Mouse (Mus musculus) intestine, postnatal 0 days (tissue): ENCODE results near the gene Mertk. TPM values are rescaled to one million over a fixed set of nuclear protein-coding genes. Genes with fewer than 3 reads are reported as not detected.
A peak's percentile ranks its signal among the peaks of the same experiment; 100 is the strongest.

ENCODE experiments used
- ATAC-seq: fragments of 200-750 bp; cut with Nextera tagmentation; 2 replicates; pipeline ENCODE4 v1.8.0; 2017; ENCODE audit warnings: mild to moderate bottlenecking, moderate TSS enrichment, moderate library complexity
- H3K27ac ChIP-seq: fragments of 300-500 bp; sonication (generic); 2 replicates; pipeline ENCODE4 v1.5.1; 2014; ENCODE audit warnings: mild to moderate bottlenecking, low read depth, low read length, moderate library complexity
- H3K27me3 ChIP-seq: fragments of 300-500 bp; sonication (generic); replicated peaks from 2 replicates; pipeline ENCODE4 v1.6.1; 2014; ENCODE audit warnings: low read length, mixed read lengths; ENCODE audit not compliant: control insufficient read depth, insufficient read depth
- H3K36me3 ChIP-seq: fragments of 300-500 bp; sonication (generic); 2 replicates; pipeline ENCODE4 v1.6.1; 2014; ENCODE audit warnings: mild to moderate bottlenecking, moderate library complexity; ENCODE audit not compliant: control insufficient read depth, insufficient read depth
- H3K4me1 ChIP-seq: fragments of 300-500 bp; sonication (generic); replicated peaks from 2 replicates; pipeline ENCODE4 v1.6.1; 2014; ENCODE audit warnings: antibody characterized with exemption, low read length, mixed read lengths; ENCODE audit not compliant: control insufficient read depth, insufficient read depth
- H3K4me2 ChIP-seq: fragments of 300-500 bp; sonication (generic); replicated peaks from 2 replicates; pipeline ENCODE4 v1.6.1; 2014; ENCODE audit warnings: low read depth, mild to moderate bottlenecking, moderate library complexity
- H3K4me3 ChIP-seq: fragments of 300-500 bp; sonication (generic); 2 replicates; pipeline ENCODE4 v1.5.1; 2014; ENCODE audit warnings: low read depth, low read length
- H3K9ac ChIP-seq: fragments of 300-500 bp; sonication (generic); 2 replicates; pipeline ENCODE4 v1.6.1; 2014; ENCODE audit warnings: mild to moderate bottlenecking, low read depth, low read length
- H3K9me3 ChIP-seq: fragments of 300-500 bp; sonication (generic); 2 replicates; pipeline ENCODE4 v1.6.1; 2016; ENCODE audit warnings: mixed run types; ENCODE audit not compliant: control insufficient read depth
- CTCF ChIP-seq: sonication (generic); IDR thresholded peaks from 2 replicates; pipeline ENCODE4 v1.5.1; 2016; ENCODE audit warnings: low read depth, mild to moderate bottlenecking, control low read depth, antibody characterized with exemption, moderate library complexity
- WGBS: fragments of 180-500 bp; shearing (Covaris S2); extraction: QIAGEN DNeasy Blood & Tissue Kit; methylation state at CpG from one replicate; pipeline ENCODE4 v1.1.7; 2014; 5-methylcytosine and 5-hydroxymethylcytosine counted together
- polyA plus RNA-seq: library from polyadenylated mRNA; unstranded; fragments of >200 nt; fragmentation: Nextera tagmentation; extraction: Ambion mirVana; gene quantifications from 2 replicates; pipeline ENCODE4 v1.2.1, GENCODE M21; 2015

The Mertk gene
- polyA plus RNA-seq, 1 experiment from 2014 or later, result 16.2 TPM

- no peak overlapping the region for H3K9ac ChIP-seq
- no peak for TF ChIP-seq CTCF
- no peak overlapping the region for H3K4me2 ChIP-seq
- H3K27ac ChIP-seq, result no peak overlapping the region
- no peaks in the 10 kb centered on the region for H3K27me3 ChIP-seq
- H3K36me3 ChIP-seq, result peaks cover 40% of the 10 kb centered on the region
- no peaks in the 10 kb centered on the region for H3K9me3 ChIP-seq
- WGBS, result 95% methylated on average over 4 of the region's 4 CpGs
- no peak for ATAC-seq
- 0 out of 2 replicates have a peak, but pooled peaks cover 2% of the 10 kb centered on the region for H3K4me1 ChIP-seq
- H3K4me3 ChIP-seq, result no peak overlapping the region
These were observed 39.0 kb downstream of the Mertk start for GRCm38 (mm10) chr2:128737796-128738195.

- H3K4me3 ChIP-seq, result no peak overlapping the region
- peak overlapping the region; percentile 15; the same call in 1 of the 2 replicates for H3K27ac ChIP-seq
- whole genome bisulfite sequencing, result 83% methylated on average over 10 of the region's 10 CpGs
- ATAC-seq, result no peak
- H3K9ac ChIP-seq, result no peak overlapping the region
- no peaks in the 10 kb centered on the region for H3K27me3 ChIP-seq
- H3K36me3 ChIP-seq, result peaks cover 43% of the 10 kb centered on the region
- H3K9me3 ChIP-seq, result no peaks in the 10 kb centered on the region
- H3K4me1 ChIP-seq, result 0 out of 2 replicates have a peak, but pooled peaks cover 2% of the 10 kb centered on the region
- TF ChIP-seq CTCF, result no peak
- no peak overlapping the region for H3K4me2 ChIP-seq
These were observed 40.0 kb downstream of the Mertk start for GRCm38 (mm10) chr2:128738725-128739258.

- 0 out of 2 replicates have a peak, but pooled peaks have one; percentile 17 for ATAC-seq
- H3K4me1 ChIP-seq, result 0 out of 2 replicates have a peak, but pooled peaks cover 11% of the 10 kb centered on the region
- no peak overlapping the region for H3K4me3 ChIP-seq
- no peak overlapping the region for H3K4me2 ChIP-seq
- no peak for TF ChIP-seq CTCF
- H3K27me3 ChIP-seq, result no peaks in the 10 kb centered on the region
- H3K9ac ChIP-seq, result no peak overlapping the region
- peak overlapping the region; percentile 74 for H3K27ac ChIP-seq
- 36% methylated on average over 12 of the region's 12 CpGs for WGBS
- H3K9me3 ChIP-seq, result no peaks in the 10 kb centered on the region
- H3K36me3 ChIP-seq, result peaks cover 22% of the 10 kb centered on the region; the same call in 1 of the 2 replicates
These were observed 47.3 kb downstream of the Mertk start for GRCm38 (mm10) chr2:128745879-128746620.

- Histone ChIP-seq H3K9ac (no peak overlapping the region), H3K36me3 (peaks cover 23% of the 10 kb centered on the region), H3K27ac (peak overlapping the region; percentile 74), H3K4me3 (no peak overlapping the region), H3K4me1 (0 out of 2 replicates have a peak, but pooled peaks cover 11% of the 10 kb centered on the region), H3K4me2 (no peak overlapping the region; the same call in 1 of the 2 replicates), H3K9me3 (no peaks in the 10 kb centered on the region), H3K27me3 (no peaks in the 10 kb centered on the region)
- ATAC-seq, result peak; percentile 53; the same call in 1 of the 2 replicates
- WGBS, result 29% methylated on average over 5 of the region's 5 CpGs
- TF ChIP-seq CTCF, result no peak
These were observed 47.9 kb downstream of the Mertk start for GRCm38 (mm10) chr2:128746621-128747151.

GRCm38 (mm10) chr2:128747433-128748028, 48.8 kb downstream of the Mertk start:
- no peak overlapping the region for H3K4me3 ChIP-seq
- no peaks in the 10 kb centered on the region for H3K9me3 ChIP-seq
- ATAC-seq, result no peak
- no peak overlapping the region; the same call in 1 of the 2 replicates for H3K4me2 ChIP-seq
- H3K36me3 ChIP-seq, result peaks cover 28% of the 10 kb centered on the region
- H3K27ac ChIP-seq, result peak overlapping the region; percentile 74
- 53% methylated on average over 8 of the region's 8 CpGs for WGBS
- no peaks in the 10 kb centered on the region for H3K27me3 ChIP-seq
- H3K9ac ChIP-seq, result no peak overlapping the region
- 0 out of 2 replicates have a peak, but pooled peaks cover 14% of the 10 kb centered on the region for H3K4me1 ChIP-seq
- TF ChIP-seq CTCF, result no peak

GRCm38 (mm10) chr2:128748171-128748570, 49.4 kb downstream of the Mertk start:
- WGBS, result 65% methylated on average over 6 of the region's 6 CpGs
- no peak overlapping the region for H3K27ac ChIP-seq
- H3K36me3 ChIP-seq, result peaks cover 21% of the 10 kb centered on the region
- no peak for TF ChIP-seq CTCF
- 0 out of 2 replicates have a peak, but pooled peaks cover 14% of the 10 kb centered on the region for H3K4me1 ChIP-seq
- no peaks in the 10 kb centered on the region for H3K27me3 ChIP-seq
- no peak overlapping the region for H3K4me3 ChIP-seq
- H3K9me3 ChIP-seq, result no peaks in the 10 kb centered on the region
- no peak for ATAC-seq
- no peak overlapping the region for H3K4me2 ChIP-seq
- no peak overlapping the region for H3K9ac ChIP-seq
